Mouse (Mus musculus) erythroblast, embryonic 14.5 days (primary cell): ENCODE data around the gene Plekhg5.

Experiments used
- GATA1 ChIP-seq: IDR thresholded peaks from 2 replicates; pipeline ENCODE4 v1.6.1; 2012; ENCODE audit warnings: low read length, inconsistent platforms, mixed read lengths
- TAL1 ChIP-seq: IDR thresholded peaks from 3 replicates; pipeline ENCODE4 v1.6.1; 2012; ENCODE audit warnings: low read length, inconsistent platforms, mixed read lengths

GRCm38 (mm10) chr4:152073715-152074114 lies 1.4 kb downstream of the Plekhg5 start:
- TF ChIP-seq GATA1 (no peak), TAL1 (no peak)
